Comparison of ENCODE assay signal across 31 mouse cellular contexts in genomic region chr17:13187621-13188020, GRCm38 (mm10). TPM values are rescaled to one million over a fixed set of nuclear protein-coding genes. Genes with fewer than 3 reads are reported as not detected.
DNase-seq lines count a peak whose midpoint lies in the region; ATAC-seq and TF ChIP-seq lines count a peak whose summit lies in the region.
"Not testable (repeated sequence)": the region's sequence is repeated elsewhere in the genome, so short reads cannot be mapped to it uniquely, and the experiment has no call there.
"Had no signal": no experiment of that assay in that cellular context is flagged by ENCODE, and none has a peak within 500 bp of the region (broad histone marks: within the 10 kb centered on the region; RNA-seq: fewer than 3 reads in every experiment).

No protein-coding gene starts in this region.

- H3K36me3 ChIP-seq in lung, embryonic 14.5 days (ENCODE audit: insufficient read depth): not testable (repeated sequence)

- 57% methylated on average over 6 of the region's 6 CpGs for WGBS in lung, embryonic 14.5 days

- DNase-seq in A20 (ENCODE audit: low read depth, low spot score): peak; percentile 75
- DNase-seq in Patski (ENCODE audit: low read depth, low spot score): not testable (repeated sequence)
- peak; percentile 23 to 33 for DNase-seq in cerebellum, postnatal 25 days
- DNase-seq in layer of hippocampus, adult 11-12 months (ENCODE audit: low spot score): peak; percentile 43
- DNase-seq in left cerebral cortex, adult 2 months (ENCODE audit: extremely low spot score in 1 of 2, low spot score in 2 of 2): peak in 1 of 2 experiments; percentile 32
- DNase-seq in lung, embryonic 14.5 days: peak; percentile 7

- TF ChIP-seq CTCF in Patski (IDR thresholded peaks at IDR 0.05); left cerebral cortex, adult 2 months (IDR thresholded peaks at IDR 0.05); lung, embryonic 14.5 days (IDR thresholded peaks at IDR 0.05; ENCODE audit: low read depth): not testable (repeated sequence)

- in situ Hi-C loops in Patski (cut with MboI; ENCODE audit: low pct_unique_long_range_greater_than_20kb): not testable (repeated sequence)

- not testable (repeated sequence) for H3K4me1 ChIP-seq in lung, embryonic 14.5 days (ENCODE audit: insufficient read depth)

- not testable (repeated sequence) for H3K9ac ChIP-seq in lung, embryonic 14.5 days

- H3K27me3 ChIP-seq in Patski; lung, embryonic 14.5 days (ENCODE audit: insufficient read depth, low read length): not testable (repeated sequence)

- peak overlapping the region; percentile 59 for H3K27ac ChIP-seq in left cerebral cortex, adult 2 months
- H3K27ac ChIP-seq in lung, embryonic 14.5 days (ENCODE audit: low read depth): not testable (repeated sequence)

- POLR2A ChIA-PET in Patski (lab: Charles Lee): not testable (repeated sequence)

- peak; percentile 34 for ATAC-seq in Patski
- 0 out of 2 replicates have a peak, but pooled peaks have one; percentile 3 for ATAC-seq in granulocyte monocyte progenitor cell, adult 5-6 weeks (replicated peaks; ENCODE audit: poor library complexity, severe bottlenecking)
- ATAC-seq in lung, embryonic 14.5 days (ENCODE audit: insufficient read depth): not testable (repeated sequence)

- intact Hi-C loops in left cerebral cortex, adult 2 months (cut with DNase I): not testable (repeated sequence)

- not testable (repeated sequence) for H3K9me3 ChIP-seq in lung, embryonic 14.5 days (ENCODE audit: low read depth, low read length)

- CTCF ChIA-PET in Patski (lab: Charles Lee): not testable (repeated sequence)

- H3K4me3 ChIP-seq in left cerebral cortex, adult 2 months; lung, embryonic 14.5 days (ENCODE audit: low read depth, low read length): not testable (repeated sequence)

- not testable (repeated sequence) for H3K4me2 ChIP-seq in lung, embryonic 14.5 days

RNA-seq across cellular contexts. Expression of gene Smok2a, which starts 33.4 kb away (rescaled TPM):
- not detected for polyA plus RNA-seq in Patski (2021)
- not detected in 2 replicates for total RNA-seq in granulocyte monocyte progenitor cell, adult 5-6 weeks (2014; fragmentation: Nextera tagmentation)
- not detected in 2 replicates for total RNA-seq in granulocyte monocyte progenitor cell, adult 5-6 weeks (2017)
- not detected for total RNA-seq in left cerebral cortex, adult 2 months (2021)
- polyA plus RNA-seq in lung, embryonic 14.5 days (2014; fragmentation: Nextera tagmentation; extraction: Ambion mirVana): not detected in 2 replicates
- total RNA-seq: adrenal gland, adult 2 months; adrenal gland, postnatal 36 days; common myeloid progenitor, adult 5-6 weeks; gastrocnemius, postnatal 14 days; heart, adult 18-20 months; heart, postnatal 4 days; left cerebral cortex, postnatal 14 days; megakaryocyte-erythroid progenitor cell, adult 5-6 weeks had no signal
- polyA plus RNA-seq: activated CD4-positive, CD25-positive, alpha-beta regulatory T cell, adult 4 months; adrenal gland, adult 2 months; brain, embryonic 14.5 days; C2C12; embryonic facial prominence, embryonic 14.5 days; erythroblast, embryonic 14.5 days; forebrain, embryonic 12.5 days; heart, embryonic 12.5 days; heart, postnatal 0 days; hindbrain, embryonic 13.5 days; kidney, embryonic 14.5 days; limb, embryonic 13.5 days; liver, embryonic 12.5 days; macrophage; midbrain, embryonic 13.5 days; neural tube, embryonic 13.5 days; thymus, adult 2 months had no signal

RNA-seq across cellular contexts. Expression of gene Smok2b, which starts 42.4 kb away (rescaled TPM):
- polyA plus RNA-seq in Patski (2021): not detected
- total RNA-seq in granulocyte monocyte progenitor cell, adult 5-6 weeks (2014; fragmentation: Nextera tagmentation): not detected in 2 replicates
- total RNA-seq in granulocyte monocyte progenitor cell, adult 5-6 weeks (2017): not detected in 2 replicates
- not detected for total RNA-seq in left cerebral cortex, adult 2 months (2021)
- not detected in 2 replicates for polyA plus RNA-seq in lung, embryonic 14.5 days (2014; fragmentation: Nextera tagmentation; extraction: Ambion mirVana)
- total RNA-seq: adrenal gland, adult 2 months; adrenal gland, postnatal 36 days; common myeloid progenitor, adult 5-6 weeks; gastrocnemius, postnatal 14 days; heart, adult 18-20 months; heart, postnatal 4 days; left cerebral cortex, postnatal 14 days; megakaryocyte-erythroid progenitor cell, adult 5-6 weeks had no signal
- polyA plus RNA-seq: adrenal gland, adult 2 months; brain, embryonic 14.5 days; C2C12; embryonic facial prominence, embryonic 14.5 days; erythroblast, embryonic 14.5 days; forebrain, embryonic 12.5 days; heart, embryonic 12.5 days; heart, postnatal 0 days; hindbrain, embryonic 13.5 days; kidney, embryonic 14.5 days; limb, embryonic 13.5 days; liver, embryonic 12.5 days; macrophage; midbrain, embryonic 13.5 days; neural tube, embryonic 13.5 days; thymus, adult 2 months had no signal

RNA-seq across cellular contexts. Expression of gene Unc93a, which starts 56.0 kb away (rescaled TPM):
- 2.3 TPM for polyA plus RNA-seq in Patski (2021)
- not detected in 2 replicates for total RNA-seq in granulocyte monocyte progenitor cell, adult 5-6 weeks (2014; fragmentation: Nextera tagmentation)
- total RNA-seq in granulocyte monocyte progenitor cell, adult 5-6 weeks (2017): not detected in 2 replicates
- total RNA-seq in left cerebral cortex, adult 2 months (2021): under 1 TPM in 1 of 2 experiments, not detected in 1; 0.16 TPM
- not detected in 2 replicates for polyA plus RNA-seq in lung, embryonic 14.5 days (2014; fragmentation: Nextera tagmentation; extraction: Ambion mirVana)
- total RNA-seq: common myeloid progenitor, adult 5-6 weeks; gastrocnemius, postnatal 14 days; heart, adult 18-20 months; heart, postnatal 4 days; left cerebral cortex, postnatal 14 days had no signal
- polyA plus RNA-seq: activated CD4-positive, CD25-positive, alpha-beta regulatory T cell, adult 4 months; C2C12; embryonic facial prominence, embryonic 14.5 days; erythroblast, embryonic 14.5 days; forebrain, embryonic 12.5 days; heart, embryonic 12.5 days; heart, postnatal 0 days; hindbrain, embryonic 13.5 days; kidney, embryonic 14.5 days; liver, embryonic 12.5 days; macrophage; neural tube, embryonic 13.5 days had no signal
